Mouse (Mus musculus) mouse trophoblast stem cell (cell line): ENCODE measurements around the gene St6gal1.
"Not testable (repeated sequence)": the region's sequence is repeated elsewhere in the genome, so short reads cannot be mapped to it uniquely, and the experiment has no call there.

Experiments
- in situ Hi-C, 2 experiments: fragments of 300-500 bp; cut with MseI, MboI; formaldehyde crosslinking; loops; 2 replicates in 1 of 2; 3 replicates in 1 of 2; pipeline ENCODE4 v1.15.1; 2025

The St6gal1 gene

GRCm38 (mm10) chr16:23224671-23225068, at the start of gene St6gal1:
St6gal1 (plus strand) TSS chr16:23224740.
- in situ Hi-C loops, result no loop called here

- in situ Hi-C loops, result no loop called here
These were observed 49.7 kb upstream of the St6gal1 start for GRCm38 (mm10) chr16:23174855-23175254.

GRCm38 (mm10) chr16:23175956-23176355, 48.6 kb upstream of the St6gal1 start:
- in situ Hi-C loops, result no loop called here

- in situ Hi-C loops, result no loop called here
These were observed 46.7 kb upstream of the St6gal1 start for GRCm38 (mm10) chr16:23177856-23178255.

- in situ Hi-C loops, result no loop called here
These were observed 45.7 kb upstream of the St6gal1 start for GRCm38 (mm10) chr16:23178796-23179195.

GRCm38 (mm10) chr16:23179436-23179835, 45.1 kb upstream of the St6gal1 start:
- in situ Hi-C loops, result not testable (repeated sequence)

- in situ Hi-C loops, result no loop called here
These were observed 43.5 kb upstream of the St6gal1 start for GRCm38 (mm10) chr16:23181054-23181453.

- in situ Hi-C loops, result no loop called here
These were observed 43.1 kb upstream of the St6gal1 start for GRCm38 (mm10) chr16:23181487-23181886.

GRCm38 (mm10) chr16:23181942-23182597, 42.5 kb upstream of the St6gal1 start:
- in situ Hi-C loops, result no loop called here

- in situ Hi-C loops, result no loop called here
These were observed 38.7 kb upstream of the St6gal1 start for GRCm38 (mm10) chr16:23185824-23186223.

- in situ Hi-C loops, result no loop called here
These were observed 38.1 kb upstream of the St6gal1 start for GRCm38 (mm10) chr16:23186418-23186817.

GRCm38 (mm10) chr16:23187983-23188382, 36.6 kb upstream of the St6gal1 start:
- in situ Hi-C loops, result no loop called here

- in situ Hi-C loops, result no loop called here
These were observed 34.9 kb upstream of the St6gal1 start for GRCm38 (mm10) chr16:23189612-23190011.

- in situ Hi-C loops, result no loop called here
These were observed 32.8 kb upstream of the St6gal1 start for GRCm38 (mm10) chr16:23191560-23192242.

GRCm38 (mm10) chr16:23195618-23196017, 28.9 kb upstream of the St6gal1 start:
- in situ Hi-C loops, result no loop called here

GRCm38 (mm10) chr16:23196296-23196695, 28.2 kb upstream of the St6gal1 start:
- in situ Hi-C loops, result no loop called here

GRCm38 (mm10) chr16:23196791-23197190, 27.7 kb upstream of the St6gal1 start:
- in situ Hi-C loops, result no loop called here

- in situ Hi-C loops, result no loop called here
These were observed 23.0 kb upstream of the St6gal1 start for GRCm38 (mm10) chr16:23201498-23201897.

GRCm38 (mm10) chr16:23214314-23214713, 10.2 kb upstream of the St6gal1 start:
- in situ Hi-C loops, result no loop called here

GRCm38 (mm10) chr16:23215241-23215900, 9.2 kb upstream of the St6gal1 start:
- in situ Hi-C loops, result no loop called here

- in situ Hi-C loops, result no loop called here
These were observed 8.2 kb upstream of the St6gal1 start for GRCm38 (mm10) chr16:23216366-23216765.

- in situ Hi-C loops, result no loop called here
These were observed 6.2 kb upstream of the St6gal1 start for GRCm38 (mm10) chr16:23218313-23218712.
